Mouse (Mus musculus) cerebellum, adult 11-12 months (tissue): ENCODE measurements around the gene U2surp.

Experiments used
- DNase-seq: peaks from one replicate; pipeline ENCODE4 v3.0.0; 2022

U2surp gene

GRCm38 (mm10) chr9:95511472-95512330 lies at the start of gene U2surp:
U2surp (minus strand) TSS chr9:95511996.
- DNase-seq = peak; percentile 96

GRCm38 (mm10) chr9:95559936-95560735 lies 48.3 kb upstream of the U2surp start:
- peak; percentile 83 for DNase-seq

GRCm38 (mm10) chr9:95559059-95559935 lies 47.5 kb upstream of the U2surp start, which contains the start of gene Paqr9:
Paqr9 (plus strand) TSS chr9:95559657.
- peak; percentile 80 for DNase-seq

GRCm38 (mm10) chr9:95558726-95559058 lies 46.9 kb upstream of the U2surp start:
- DNase-seq = no peak

GRCm38 (mm10) chr9:95557722-95558121 lies 45.9 kb upstream of the U2surp start:
- DNase-seq = no peak

- DNase-seq = no peak
These were observed 44.3 kb upstream of the U2surp start for GRCm38 (mm10) chr9:95556067-95556512.

GRCm38 (mm10) chr9:95555233-95555740 lies 43.5 kb upstream of the U2surp start:
- DNase-seq = no peak

DNA sequence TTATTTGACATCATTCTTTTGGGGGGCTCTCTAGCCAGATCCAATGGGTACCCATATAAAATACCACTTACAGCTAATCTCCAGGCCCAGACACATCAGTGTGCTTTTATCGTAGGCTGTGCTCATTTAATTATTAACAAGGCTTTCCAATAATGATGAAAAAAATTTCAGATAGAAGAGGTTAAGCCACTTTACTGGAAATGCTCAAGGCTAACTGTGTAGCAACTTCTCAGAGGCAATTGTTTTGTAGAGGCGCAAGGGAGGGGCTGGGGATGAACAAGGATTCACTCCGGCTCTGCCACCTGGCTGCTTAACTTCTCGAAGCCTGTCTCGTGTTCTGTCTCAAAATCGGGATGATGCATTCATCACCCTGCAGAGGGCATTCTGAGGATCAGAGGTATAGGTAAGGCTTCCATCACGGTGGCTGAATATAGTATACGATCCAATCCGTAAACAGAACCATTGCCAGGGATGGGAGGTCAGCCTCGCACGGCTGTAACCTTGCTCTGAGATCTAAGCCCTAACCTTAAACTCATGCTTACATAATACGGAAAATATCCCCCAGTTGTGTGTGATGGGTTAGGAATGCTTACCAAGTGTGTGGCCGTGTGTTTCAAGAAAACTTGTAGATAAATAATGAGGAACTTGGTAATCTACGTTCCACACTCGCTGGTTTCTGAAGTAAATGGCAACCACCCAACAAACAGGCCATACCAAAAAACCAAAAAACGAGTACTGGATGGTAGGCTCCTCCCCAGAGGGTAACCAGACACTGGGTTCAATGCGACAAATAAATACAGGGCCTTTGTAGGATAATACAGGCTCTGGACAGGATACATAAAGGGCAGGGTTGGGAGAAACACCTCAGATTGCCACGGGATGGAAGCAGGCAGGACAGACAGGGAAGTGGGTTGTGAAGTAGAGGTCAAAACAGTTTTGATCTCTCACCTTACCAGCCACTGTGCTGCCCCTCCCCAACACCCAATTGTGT lies 42.7 kb upstream of the U2surp start:
- no peak for DNase-seq

DNA sequence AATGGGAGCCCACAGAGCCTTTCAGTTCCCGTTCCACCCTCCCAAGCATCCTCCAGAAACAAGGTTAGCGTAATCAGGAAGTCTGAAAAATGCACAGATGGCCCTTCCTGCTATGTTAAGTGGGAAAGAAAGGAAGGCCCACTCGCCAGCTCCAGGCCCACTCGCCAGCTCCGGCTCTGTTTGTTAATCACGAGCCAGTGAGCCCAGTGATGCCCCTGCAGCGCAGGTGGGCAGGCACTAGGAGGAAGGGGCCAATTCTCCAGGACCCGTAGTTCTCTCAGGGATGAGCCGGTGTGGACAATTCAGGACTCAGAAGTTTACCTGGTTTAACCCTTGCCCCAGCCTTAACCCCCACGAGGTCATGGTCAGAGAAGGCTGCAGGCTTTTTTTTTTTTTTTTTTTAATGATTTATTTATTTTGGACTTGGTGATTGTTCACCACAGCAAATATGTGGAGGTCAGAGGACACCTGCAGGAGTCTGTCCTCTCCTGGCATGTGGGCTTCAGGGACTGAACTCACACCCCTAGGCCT lies 40.4 kb upstream of the U2surp start:
- DNase-seq = peak; percentile 79

DNA sequence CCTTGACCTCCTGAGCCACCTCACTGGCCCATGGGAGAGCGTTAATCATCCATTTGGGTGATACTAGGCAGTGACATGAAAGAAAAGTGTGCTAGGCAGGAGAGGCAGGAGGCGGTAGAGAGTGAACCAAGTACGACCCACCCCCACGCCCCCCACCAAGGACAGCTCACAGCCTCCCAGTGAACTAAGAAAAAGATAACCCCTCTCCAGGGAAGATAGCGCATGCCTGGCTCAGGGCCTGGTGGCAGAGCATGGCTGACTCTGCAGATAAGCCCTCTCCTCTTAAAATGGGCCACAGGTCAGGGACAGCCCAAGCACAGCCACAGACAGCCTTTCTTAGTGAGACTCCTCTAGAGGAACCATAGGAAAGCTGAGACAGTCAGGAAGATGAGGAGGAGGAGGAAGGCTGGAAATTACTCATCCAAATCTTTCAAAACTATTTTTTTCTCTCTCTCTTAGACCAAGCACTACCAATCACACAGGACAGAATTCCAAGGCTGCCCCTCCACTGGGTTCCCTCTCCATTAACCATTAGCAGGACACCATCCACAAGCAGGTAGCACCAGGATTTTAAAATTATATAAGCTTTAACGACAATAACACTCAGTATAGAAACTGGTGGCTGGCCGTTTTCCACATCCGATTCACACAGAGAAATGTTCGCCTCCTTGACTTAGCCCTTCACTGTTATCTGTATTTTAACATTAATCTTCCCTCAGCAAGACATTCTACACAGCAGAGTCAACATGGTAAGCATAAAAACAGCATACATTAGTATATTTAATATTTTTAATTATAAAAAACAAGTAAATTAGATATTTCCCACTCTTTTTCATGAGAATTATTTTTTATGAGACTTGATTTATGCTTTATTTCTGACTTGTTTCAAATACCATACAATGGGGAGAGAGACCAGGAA lies 39.3 kb upstream of the U2surp start:
- DNase-seq = no peak

DNA sequence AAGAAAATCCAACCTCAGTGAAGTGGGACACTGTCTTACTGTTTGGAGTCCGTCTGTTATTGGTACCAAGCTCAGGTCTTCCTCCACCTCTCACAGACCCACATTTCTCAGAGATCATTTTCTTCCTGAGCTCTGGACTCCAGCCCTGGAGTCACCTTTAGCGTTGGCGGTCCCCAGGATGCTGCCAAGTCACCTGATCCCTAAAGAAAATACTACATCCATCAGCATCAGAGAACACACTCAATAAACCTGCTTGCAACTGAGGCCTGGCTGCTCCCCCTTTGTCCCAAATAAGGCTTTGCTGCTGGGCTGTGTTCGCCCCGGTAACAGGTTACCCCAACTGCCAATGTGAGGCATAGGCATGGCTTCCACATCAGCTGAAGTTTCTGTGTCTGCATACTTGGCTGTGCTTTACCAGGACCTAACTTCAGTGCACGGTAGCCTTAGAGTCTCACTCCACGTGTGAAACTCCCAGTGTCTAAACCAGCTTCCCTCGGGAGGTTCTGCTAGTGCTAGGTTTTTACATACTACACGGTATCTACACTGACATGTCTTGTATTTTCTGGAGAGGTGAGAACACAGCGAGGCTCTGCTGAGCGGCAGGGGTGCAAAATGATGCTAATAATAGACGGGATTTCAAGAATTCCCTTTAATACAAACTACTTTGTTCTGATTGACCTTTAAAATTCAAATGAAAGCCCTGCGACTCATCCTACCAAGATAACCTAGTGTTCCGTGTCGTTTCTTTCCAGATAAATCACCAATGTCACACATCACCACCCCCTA lies 38.0 kb upstream of the U2surp start:
- DNase-seq = no peak

GRCm38 (mm10) chr9:95546679-95547078 lies 34.9 kb upstream of the U2surp start:
- no peak for DNase-seq

- no peak for DNase-seq
These were observed 32.8 kb upstream of the U2surp start for GRCm38 (mm10) chr9:95544598-95544997.

GRCm38 (mm10) chr9:95542475-95542874 lies 30.7 kb upstream of the U2surp start:
- DNase-seq = no peak

- no peak for DNase-seq
These were observed 30.0 kb upstream of the U2surp start for GRCm38 (mm10) chr9:95541650-95542432.

- DNase-seq = no peak
These were observed 29.4 kb upstream of the U2surp start for GRCm38 (mm10) chr9:95541208-95541607.

DNA sequence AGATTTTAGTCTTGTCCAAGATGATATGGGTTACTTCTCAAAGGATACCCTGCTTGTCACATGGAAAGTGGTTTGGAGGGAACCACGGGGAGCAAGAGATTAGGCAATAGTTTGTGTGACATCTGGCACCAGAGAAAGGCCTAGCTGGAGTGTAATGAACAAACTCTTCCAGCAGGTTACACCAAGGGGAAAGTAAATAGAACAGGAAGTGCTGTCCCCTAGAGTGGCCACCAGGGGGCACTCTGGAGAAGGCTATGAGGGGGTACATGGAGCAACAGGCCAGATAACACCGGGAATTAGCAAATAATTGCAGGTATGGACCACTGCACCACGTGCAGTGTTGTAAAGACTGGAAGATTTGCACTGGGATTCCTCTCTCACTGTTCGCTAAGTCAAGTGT lies 28.7 kb upstream of the U2surp start:
- peak; percentile 68 for DNase-seq

DNA sequence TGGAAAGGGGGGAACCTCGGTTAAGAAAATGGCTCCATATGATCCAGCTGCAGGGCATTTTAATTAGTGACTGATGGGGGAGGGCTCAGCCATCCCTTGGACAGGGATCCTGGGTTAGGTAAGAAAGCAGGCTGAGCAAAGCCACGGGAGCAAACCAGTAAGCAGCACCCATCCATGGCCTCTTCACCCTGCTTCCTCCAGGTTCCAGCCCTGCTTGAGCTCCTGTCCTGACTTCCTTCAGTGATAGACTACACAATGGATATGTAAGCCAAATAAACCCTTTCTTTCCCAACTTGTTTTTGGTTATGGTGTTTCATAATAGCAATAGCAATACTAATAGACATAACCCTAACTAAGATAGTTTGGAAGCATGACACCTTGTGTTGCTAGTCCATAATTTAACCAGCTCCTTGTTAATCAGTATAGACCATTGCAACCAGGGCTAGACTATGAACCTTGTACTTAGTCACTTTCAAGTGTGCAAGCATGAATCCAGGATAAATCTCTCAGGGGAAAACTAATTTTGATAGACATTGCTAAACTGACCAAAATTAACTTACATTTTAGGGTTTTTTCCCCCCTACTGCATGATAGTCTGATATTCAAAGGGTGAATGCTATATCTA lies 27.5 kb upstream of the U2surp start:
- no peak for DNase-seq
